Mouse (Mus musculus): Measurements from ENCODE around the gene Pnmal1.

GRCm38 (mm10) chr7:16976298-16976697 lies 16.8 kb downstream of the Pnmal1 start:
- TF ChIP-seq CTCF (IDR thresholded peaks at IDR 0.05; ENCODE audit: low read depth), result no peak
- TF ChIP-seq EP300 (IDR thresholded peaks at IDR 0.05; ENCODE audit: low read depth), result no peak

Data from heart, postnatal 0 days (tissue).